Mouse (Mus musculus) neural tube, embryonic 14.5 days (tissue): ENCODE measurements around the gene Pak3. TPM values are rescaled to one million over a fixed set of nuclear protein-coding genes. Genes with fewer than 3 reads are reported as not detected.

ENCODE experiments used
- microRNA-seq: library from miRNA; unstranded; fragments of <30 nt; microRNA quantifications from one replicate; pipeline ENCODE4, GENCODE M21; 2016
- polyA plus RNA-seq: library from polyadenylated mRNA; unstranded; fragments of >200 nt; fragmentation: Nextera tagmentation; extraction: Ambion mirVana; gene quantifications from 2 replicates; pipeline ENCODE4 v1.2.1, GENCODE M21; 2014

Pak3 gene
- polyA plus RNA-seq, 1 experiment from 2014 or later, result 300 TPM

Small RNA genes lying within 50 kb of the gene (microRNA-seq; reads per million reads assigned to microRNA genes)
- gene Gm47298, result not detected

Other genes starting within 250 kb of the Pak3 start
- gene Chrdl1, start 124.3 kb upstream of the Pak3 start, polyA plus RNA-seq, result 2.1 and 2.5 TPM in 2 replicates